Mouse (Mus musculus) cortical plate, adult 2 months (tissue): ENCODE measurements around the gene Trim31.

ENCODE experiments used
- CTCF ChIP-seq: fragments of 200-500 bp; IDR thresholded peaks from 2 replicates; pipeline ENCODE4 v1.5.1; 2011; ENCODE audit warnings: mild to moderate bottlenecking, control low read depth, low read length; ENCODE audit not compliant: insufficient read depth; ENCODE audit errors: extremely low read depth
- POLR2A ChIP-seq: fragments of 200-500 bp; IDR thresholded peaks from 2 replicates; pipeline ENCODE4 v1.6.1; 2011; ENCODE audit warnings: mild to moderate bottlenecking, low read length, control low read depth; ENCODE audit not compliant: insufficient read depth; ENCODE audit errors: extremely low read depth

GRCm38 (mm10) chr17:36948286-36948685, 50.4 kb downstream of the Trim31 start:
- TF ChIP-seq POLR2A (no peak), CTCF (no peak)
